Mouse (Mus musculus): ENCODE measurements around the gene Alg5.

Alg5 gene

GRCm38 (mm10) chr3:54793762-54794161 is 58.4 kb downstream of the Alg5 start:
- no peak for DNase-seq (ENCODE audit: inconsistent ontology term)

- DNase-seq (ENCODE audit: inconsistent ontology term): no peak
Measured at GRCm38 (mm10) chr3:54795379-54795778, 60.0 kb downstream of the Alg5 start.

GRCm38 (mm10) chr3:54795806-54796205 is 60.5 kb downstream of the Alg5 start:
- DNase-seq (ENCODE audit: inconsistent ontology term): no peak

- peak; percentile 5 for DNase-seq (ENCODE audit: inconsistent ontology term)
Measured at GRCm38 (mm10) chr3:54797211-54797610, 61.9 kb downstream of the Alg5 start.

All from Muller cell, postnatal 12 days (primary cell).